In the genomic region with DNA sequence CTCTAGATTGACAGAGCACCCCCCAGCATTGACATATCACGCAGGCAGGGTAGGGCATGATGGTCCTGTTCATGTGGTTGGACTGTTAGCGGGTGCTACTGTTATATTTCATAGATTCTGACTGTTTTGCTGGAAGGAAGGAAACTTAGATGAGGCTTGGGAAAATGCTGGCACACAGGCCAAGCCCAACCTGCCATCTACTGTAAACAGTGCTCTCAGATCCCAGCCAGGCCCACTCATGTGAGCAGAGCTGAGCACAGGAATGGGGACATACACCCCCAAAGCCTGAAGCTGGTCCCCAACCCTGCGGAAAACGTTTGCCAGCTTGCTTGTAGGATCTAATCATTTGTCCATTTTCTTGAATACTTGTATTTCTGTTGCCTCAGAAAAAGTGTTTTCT, we compare ENCODE assay signal across 24 mouse cellular contexts. TPM values are rescaled to one million over a fixed set of nuclear protein-coding genes. Genes with fewer than 3 reads are reported as not detected.
DNase-seq lines count a peak whose midpoint lies in the region; ATAC-seq and TF ChIP-seq lines count a peak whose summit lies in the region.
"Had no signal": no experiment of that assay in that cellular context is flagged by ENCODE, and none has a peak within 500 bp of the region (broad histone marks: within the 10 kb centered on the region; RNA-seq: fewer than 3 reads in every experiment).

No protein-coding gene starts in this region.

- TF ChIP-seq CTCF in cerebellum, adult 2 months (IDR thresholded peaks at IDR 0.05; ENCODE audit: borderline replicate concordance, insufficient read depth, low read depth, low read length) = no peak
- no peak for TF ChIP-seq CTCF in olfactory bulb, adult 2 months (IDR thresholded peaks at IDR 0.05; ENCODE audit: insufficient read depth, low read depth, low read length)

- peaks cover 28% of the 10 kb centered on the region for H3K4me1 ChIP-seq in forebrain, embryonic 16.5 days (replicated peaks; ENCODE audit: control insufficient read depth, insufficient read depth, low read length)
- peaks cover 21% of the 10 kb centered on the region for H3K4me1 ChIP-seq in forebrain, embryonic 12.5 days
- peaks cover 19% of the 10 kb centered on the region for H3K4me1 ChIP-seq in lung, embryonic 16.5 days (replicated peaks; ENCODE audit: control insufficient read depth, insufficient read depth, low read length)
- peaks cover 62% of the 10 kb centered on the region for H3K4me1 ChIP-seq in cerebellum, adult 2 months (ENCODE audit: control insufficient read depth, insufficient read depth, low read length)
- H3K4me1 ChIP-seq in olfactory bulb, adult 2 months (ENCODE audit: control insufficient read depth, insufficient read depth, low read length) = peaks cover 31% of the 10 kb centered on the region

- H3K9ac ChIP-seq in forebrain, embryonic 16.5 days (replicated peaks; ENCODE audit: low read depth, low read length) = no peak overlapping the region
- no peak overlapping the region for H3K9ac ChIP-seq in forebrain, embryonic 12.5 days
- H3K9ac ChIP-seq in lung, embryonic 16.5 days (ENCODE audit: low read length) = no peak overlapping the region
- H3K9ac ChIP-seq: embryonic facial prominence, embryonic 13.5 days; forebrain, embryonic 13.5 days; heart, embryonic 15.5 days; hindbrain, embryonic 14.5 days; limb, embryonic 15.5 days; liver, embryonic 14.5 days; midbrain, embryonic 12.5 days had no signal

- 72% methylated on average over 4 of the region's 4 CpGs for WGBS in forebrain, embryonic 16.5 days
- 85% methylated on average over 4 of the region's 4 CpGs for WGBS in forebrain, embryonic 12.5 days
- WGBS in lung, embryonic 16.5 days = 65% methylated on average over 4 of the region's 4 CpGs
- WGBS in cerebellum, adult 2 months = 18% methylated on average over 4 of the region's 4 CpGs
- 86% methylated on average over 4 of the region's 4 CpGs for WGBS in olfactory bulb, adult 2 months

- 0 out of 2 replicates have a peak, but pooled peaks have one; percentile 2 for TF ChIP-seq POLR2A in cerebellum, adult 2 months (IDR thresholded peaks at IDR 0.05; ENCODE audit: borderline replicate concordance, insufficient read depth, low read length)
- no peak for TF ChIP-seq POLR2A in olfactory bulb, adult 2 months (IDR thresholded peaks at IDR 0.05; ENCODE audit: insufficient read depth, low read depth, low read length)

- no peak overlapping the region for H3K4me3 ChIP-seq in forebrain, embryonic 16.5 days (replicated peaks; ENCODE audit: low read length)
- H3K4me3 ChIP-seq in forebrain, embryonic 12.5 days (replicated peaks) = no peak overlapping the region
- H3K4me3 ChIP-seq in lung, embryonic 16.5 days (ENCODE audit: low read length) = no peak overlapping the region
- no peak overlapping the region for H3K4me3 ChIP-seq in cerebellum, adult 2 months (replicated peaks; ENCODE audit: insufficient read depth, low read depth, low read length)
- H3K4me3 ChIP-seq in olfactory bulb, adult 2 months (ENCODE audit: insufficient read depth, low read depth, low read length) = no peak overlapping the region
- H3K4me3 ChIP-seq: embryonic facial prominence, embryonic 13.5 days; erythroblast, embryonic 14.5 days; forebrain, embryonic 13.5 days; heart, embryonic 15.5 days; limb, embryonic 15.5 days; midbrain, embryonic 12.5 days had no signal

- no peak overlapping the region for H3K27ac ChIP-seq in forebrain, embryonic 16.5 days (ENCODE audit: low read length)
- no peak overlapping the region for H3K27ac ChIP-seq in forebrain, embryonic 12.5 days
- no peak overlapping the region for H3K27ac ChIP-seq in lung, embryonic 16.5 days (ENCODE audit: low read length)
- H3K27ac ChIP-seq in cerebellum, adult 2 months (ENCODE audit: insufficient read depth, low read length) = peak overlapping the region; percentile 86
- H3K27ac ChIP-seq in olfactory bulb, adult 2 months (ENCODE audit: insufficient read depth, low read depth, low read length) = 0 out of 2 replicates have a peak overlapping the region, but pooled peaks have one; percentile 21
- H3K27ac ChIP-seq: embryonic facial prominence, embryonic 13.5 days; heart, embryonic 15.5 days; hindbrain, embryonic 14.5 days; kidney, postnatal 0 days; limb, embryonic 15.5 days; liver, embryonic 14.5 days; midbrain, embryonic 12.5 days had no signal

- no peaks in the 10 kb centered on the region for H3K36me3 ChIP-seq in forebrain, embryonic 16.5 days (ENCODE audit: control insufficient read depth, insufficient read depth)
- no peaks in the 10 kb centered on the region for H3K36me3 ChIP-seq in forebrain, embryonic 12.5 days (replicated peaks)
- no peaks in the 10 kb centered on the region for H3K36me3 ChIP-seq in lung, embryonic 16.5 days (ENCODE audit: control insufficient read depth, insufficient read depth, low read length)
- H3K36me3 ChIP-seq: embryonic facial prominence, embryonic 13.5 days; G1E; heart, embryonic 15.5 days; limb, embryonic 15.5 days; midbrain, embryonic 12.5 days had no signal

- H3K9me3 ChIP-seq in forebrain, embryonic 16.5 days (ENCODE audit: control insufficient read depth, low read length) = no peaks in the 10 kb centered on the region
- H3K9me3 ChIP-seq in forebrain, embryonic 12.5 days = no peaks in the 10 kb centered on the region
- no peaks in the 10 kb centered on the region for H3K9me3 ChIP-seq in lung, embryonic 16.5 days (ENCODE audit: control insufficient read depth, low read length)
- H3K9me3 ChIP-seq: embryonic facial prominence, embryonic 13.5 days; forebrain, embryonic 13.5 days; heart, embryonic 15.5 days; limb, embryonic 15.5 days; midbrain, embryonic 12.5 days had no signal

- peak; percentile 21; the same call in 1 of the 2 replicates for ATAC-seq in forebrain, embryonic 16.5 days
- no peak for ATAC-seq in forebrain, embryonic 12.5 days (ENCODE audit: low FRiP score)
- ATAC-seq in lung, embryonic 16.5 days (ENCODE audit: low read depth) = peak; percentile 34; the same call in 1 of the 2 replicates
- ATAC-seq: activated CD4-positive, CD25-positive, alpha-beta regulatory T cell, adult 4 months; forebrain, embryonic 13.5 days; inflammation-experienced regulatory T-cells, adult 6 months had no signal

- no peaks in the 10 kb centered on the region for H3K27me3 ChIP-seq in forebrain, embryonic 16.5 days (replicated peaks; ENCODE audit: control insufficient read depth, insufficient read depth, low read length)
- no peaks in the 10 kb centered on the region for H3K27me3 ChIP-seq in forebrain, embryonic 12.5 days
- peaks cover 5% of the 10 kb centered on the region; the same call in 1 of the 2 replicates for H3K27me3 ChIP-seq in lung, embryonic 16.5 days (ENCODE audit: control insufficient read depth, insufficient read depth, low read depth, low read length)
- no peaks in the 10 kb centered on the region for H3K27me3 ChIP-seq in cerebellum, adult 2 months (ENCODE audit: control insufficient read depth, insufficient read depth, low read length)
- H3K27me3 ChIP-seq: CH12.LX; embryonic facial prominence, embryonic 13.5 days; forebrain, embryonic 13.5 days; heart, embryonic 15.5 days; limb, embryonic 15.5 days; midbrain, embryonic 12.5 days had no signal

- no peak for DNase-seq in lung, adult 18-20 months
- DNase-seq in cerebellum, adult 2 months = peak in 1 of 2 experiments; percentile 69
- DNase-seq in spleen, adult 18-20 months = no peak
- DNase-seq: B cell, adult 2 months; embryo, embryonic 11 days; right cerebral cortex, postnatal 25 days; thymus, postnatal 25 days had no signal

- H3K4me2 ChIP-seq in forebrain, embryonic 16.5 days (ENCODE audit: low read length) = no peak overlapping the region
- H3K4me2 ChIP-seq in forebrain, embryonic 12.5 days = no peak overlapping the region
- H3K4me2 ChIP-seq in lung, embryonic 16.5 days (ENCODE audit: low read depth, low read length) = no peak overlapping the region
- H3K4me2 ChIP-seq: embryonic facial prominence, embryonic 13.5 days; forebrain, embryonic 13.5 days; heart, embryonic 15.5 days; hindbrain, embryonic 14.5 days; limb, embryonic 15.5 days; midbrain, embryonic 12.5 days had no signal

RNA-seq across cellular contexts. Expression of gene Chn2, which starts 32.1 kb away (rescaled TPM):
- polyA plus RNA-seq in forebrain, embryonic 16.5 days (2015; fragmentation: Nextera tagmentation; extraction: Ambion mirVana) = 42.0 and 45.0 TPM in 2 replicates
- 29.8 and 30.2 TPM in 2 replicates for polyA plus RNA-seq in forebrain, embryonic 12.5 days (2016; fragmentation: Nextera tagmentation; extraction: Ambion mirVana)
- polyA plus RNA-seq in lung, embryonic 16.5 days (2015; fragmentation: Nextera tagmentation; extraction: Ambion mirVana) = 9.4 and 11.1 TPM in 2 replicates
- 574 and 684 TPM in 2 replicates for polyA plus RNA-seq in cerebellum, adult 2 months (2012; rRNA removed)
- polyA plus RNA-seq in olfactory bulb, adult 2 months (2012; ENCODE audit: insufficient read depth, insufficient read length, low replicate concordance, missing spikeins) = not detected in 2 replicates
- polyA plus RNA-seq: erythroblast, embryonic 14.5 days; G1E had no signal

Comparison
In these comparisons a context has a peak if more than half of its experiments do, and no peak if none do; other contexts are left out.
1. H3K27ac ChIP-seq: peak in cerebellum, adult 2 months (single experiment) and olfactory bulb, adult 2 months (single experiment); none in forebrain, embryonic 16.5 days (single experiment), forebrain, embryonic 12.5 days (single experiment) and lung, embryonic 16.5 days (single experiment).